Mouse (Mus musculus) erythroblast, adult 5-6 weeks (primary cell): ENCODE data around the gene Glyctk. TPM values are rescaled to one million over a fixed set of nuclear protein-coding genes. Genes with fewer than 3 reads are reported as not detected.

ENCODE experiments used
- ATAC-seq: replicated peaks from 2 replicates; pipeline ENCODE4 v1.8.0; 2016; ENCODE audit warnings: moderate number of reproducible peaks, mild to moderate bottlenecking, moderate TSS enrichment, inconsistent platforms; ENCODE audit not compliant: poor library complexity, low FRiP score, severe bottlenecking
- total RNA-seq, 2 experiments: library from RNA; stranded (forward) in 1 of 2; stranded (reverse) in 1 of 2; fragments of 150-400 nt in 1 of 2; fragments of 200-764, 138-1000 nt in 1 of 2; gene quantifications; 2 replicates each; pipeline versions ENCODE4 v1.2.3 to v1.2.4; 2015 to 2017; ENCODE audit warnings: low replicate concordance in 2 of 2

Gene Glyctk
- total RNA-seq, 2 experiments from 2014 or later = 0.60 TPM; not detected in 1

- no peak for ATAC-seq
Observed at GRCm38 (mm10) chr9:106149399-106149754, 8.6 kb downstream of the Glyctk start.

GRCm38 (mm10) chr9:106148541-106149398 lies 9.2 kb downstream of the Glyctk start:
- ATAC-seq = no peak

- ATAC-seq = no peak
Observed at GRCm38 (mm10) chr9:106147851-106148431, 10.0 kb downstream of the Glyctk start.

GRCm38 (mm10) chr9:106147281-106147680 lies 10.7 kb downstream of the Glyctk start:
- no peak for ATAC-seq

GRCm38 (mm10) chr9:106145582-106145981 lies 12.4 kb downstream of the Glyctk start:
- no peak for ATAC-seq

- no peak for ATAC-seq
Observed at GRCm38 (mm10) chr9:106144176-106144575, 13.8 kb downstream of the Glyctk start.

- ATAC-seq = no peak
Observed at GRCm38 (mm10) chr9:106141955-106142354, 16.0 kb downstream of the Glyctk start.

- no peak for ATAC-seq
Observed at GRCm38 (mm10) chr9:106139763-106140162, 18.2 kb downstream of the Glyctk start.

- no peak for ATAC-seq
Observed at GRCm38 (mm10) chr9:106137671-106138216, 20.2 kb downstream of the Glyctk start.

- no peak for ATAC-seq
Observed at GRCm38 (mm10) chr9:106130250-106130649, 27.7 kb downstream of the Glyctk start.

GRCm38 (mm10) chr9:106129072-106129471 lies 28.9 kb downstream of the Glyctk start:
- no peak for ATAC-seq

- ATAC-seq = no peak
Observed at GRCm38 (mm10) chr9:106126786-106127251, 31.1 kb downstream of the Glyctk start.

GRCm38 (mm10) chr9:106123599-106123998 lies 34.3 kb downstream of the Glyctk start:
- ATAC-seq = no peak

GRCm38 (mm10) chr9:106119075-106119474 lies 38.9 kb downstream of the Glyctk start:
- no peak for ATAC-seq

- ATAC-seq = no peak
Observed at GRCm38 (mm10) chr9:106115801-106116424, 42.0 kb downstream of the Glyctk start.

- ATAC-seq = no peak
Observed at GRCm38 (mm10) chr9:106112770-106113423, 45.0 kb downstream of the Glyctk start.

- no peak for ATAC-seq
Observed at GRCm38 (mm10) chr9:106106241-106106640, 51.7 kb downstream of the Glyctk start.

GRCm38 (mm10) chr9:106104401-106104800 lies 53.5 kb downstream of the Glyctk start:
- no peak for ATAC-seq
